Mouse (Mus musculus) left cerebral cortex, postnatal 36 days (tissue): ENCODE measurements around the gene Kctd15. TPM values are rescaled to one million over a fixed set of nuclear protein-coding genes. Genes with fewer than 3 reads are reported as not detected.
A peak's percentile ranks its signal among the peaks of the same experiment; 100 is the strongest.

Source experiments
- DNase-seq, 2 experiments: peaks; one replicate each; pipeline ENCODE4 v3.0.0; 2021 to 2022; ENCODE audit warnings: low spot score in 2 of 2, mixed read lengths in 1 of 2
- intact Hi-C: fragments of 180-260 bp; cut with DNase I; formaldehyde crosslinking; loops from one replicate; pipeline ENCODE4 v1.15.1; 2025
- total RNA-seq, 2 experiments: library from RNA; stranded (reverse); gene quantifications; 2 replicates each; pipeline ENCODE4 v1.2.3; 2021

The Kctd15 gene
- 10 to 100 TPM; 11.7 to 14.0 TPM for total RNA-seq

- intact Hi-C loops, result loop anchor here (5.0 kb wide), 1 partner anchor 94 kb away; no protein-coding TSS in a partner anchor
- DNase-seq, result no peak
These were observed at the start of gene Kctd15 for GRCm38 (mm10) chr7:34656632-34657031. Kctd15 (minus strand) TSS chr7:34656732.

GRCm38 (mm10) chr7:34704401-34704800, 47.9 kb upstream of the Kctd15 start:
- no peak for DNase-seq
- intact Hi-C loops, result no loop called here

DNA sequence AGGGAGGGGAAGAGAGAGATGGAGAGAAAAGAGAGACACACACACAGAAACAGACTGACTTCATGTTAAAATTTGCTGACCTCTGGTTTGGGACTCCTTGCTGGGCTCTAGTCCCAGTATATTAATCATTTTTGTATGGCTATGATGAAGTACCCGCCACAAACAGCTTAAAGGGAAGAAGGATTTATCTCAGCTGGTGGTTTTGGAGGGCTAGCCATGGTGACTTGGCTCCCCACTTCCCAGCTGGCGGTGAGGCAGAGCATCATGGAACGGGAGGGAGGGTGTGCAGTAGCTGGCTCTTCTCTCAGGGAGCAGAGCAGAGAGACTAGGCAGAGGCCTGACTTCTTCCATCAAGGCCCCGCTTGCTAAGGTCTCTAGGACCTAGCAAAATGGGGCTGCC, 46.9 kb upstream of the Kctd15 start:
- DNase-seq, result no peak
- intact Hi-C loops, result no loop called here

GRCm38 (mm10) chr7:34702718-34703351, 46.3 kb upstream of the Kctd15 start:
- no peak for DNase-seq
- intact Hi-C loops, result no loop called here

- peak in 1 of 2 experiments; percentile 11 for DNase-seq
- intact Hi-C loops, result no loop called here
These were observed 43.4 kb upstream of the Kctd15 start for GRCm38 (mm10) chr7:34699888-34700287.

GRCm38 (mm10) chr7:34698221-34698620, 41.7 kb upstream of the Kctd15 start:
- intact Hi-C loops, result no loop called here
- no peak for DNase-seq

- intact Hi-C loops, result no loop called here
- DNase-seq, result no peak
These were observed 39.6 kb upstream of the Kctd15 start for GRCm38 (mm10) chr7:34696086-34696485.

GRCm38 (mm10) chr7:34694898-34695297, 38.4 kb upstream of the Kctd15 start:
- intact Hi-C loops, result no loop called here
- no peak for DNase-seq

DNA sequence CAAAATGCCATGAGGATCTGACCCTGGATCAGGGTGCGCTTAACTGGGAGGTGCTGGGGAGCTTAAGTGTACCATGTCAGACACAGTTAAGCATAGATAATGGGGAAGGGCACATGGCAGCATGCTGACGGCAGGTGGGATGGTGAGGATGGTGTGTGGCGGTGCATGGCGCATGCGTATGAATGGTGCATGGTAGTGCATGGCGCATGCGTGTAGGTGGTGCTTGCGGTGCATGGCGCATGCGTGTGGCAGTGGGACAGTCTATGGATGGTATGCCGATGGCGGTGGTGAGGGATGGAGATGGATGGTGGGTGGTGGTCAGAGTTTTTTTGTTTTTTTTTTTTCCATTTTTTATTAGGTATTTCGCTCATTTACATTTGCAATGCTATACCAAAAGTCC, 37.4 kb upstream of the Kctd15 start:
- intact Hi-C loops, result no loop called here
- no peak for DNase-seq

- DNase-seq, result no peak
- intact Hi-C loops, result no loop called here
These were observed 36.5 kb upstream of the Kctd15 start for GRCm38 (mm10) chr7:34693072-34693471.

DNA sequence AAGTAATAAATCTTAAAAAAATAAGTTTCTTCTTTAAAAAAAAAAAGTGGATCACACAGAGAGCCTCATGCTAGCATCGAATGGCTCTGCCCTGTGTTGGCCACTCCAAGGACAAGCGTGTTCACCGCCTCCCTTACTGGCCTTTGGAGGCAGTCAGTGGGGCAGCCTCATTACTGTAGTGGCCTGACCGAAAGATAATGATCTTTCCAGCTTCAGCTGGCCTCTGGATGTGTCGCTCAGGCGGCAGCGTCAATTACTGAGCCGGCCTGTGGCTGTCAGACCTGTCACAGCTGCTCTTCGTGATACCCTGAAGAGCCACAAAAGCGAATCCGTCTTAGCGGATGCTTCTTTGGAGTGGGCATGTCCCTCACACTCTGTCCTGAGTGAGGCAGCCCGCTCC, 33.6 kb upstream of the Kctd15 start:
- DNase-seq, result no peak
- intact Hi-C loops, result no loop called here

DNA sequence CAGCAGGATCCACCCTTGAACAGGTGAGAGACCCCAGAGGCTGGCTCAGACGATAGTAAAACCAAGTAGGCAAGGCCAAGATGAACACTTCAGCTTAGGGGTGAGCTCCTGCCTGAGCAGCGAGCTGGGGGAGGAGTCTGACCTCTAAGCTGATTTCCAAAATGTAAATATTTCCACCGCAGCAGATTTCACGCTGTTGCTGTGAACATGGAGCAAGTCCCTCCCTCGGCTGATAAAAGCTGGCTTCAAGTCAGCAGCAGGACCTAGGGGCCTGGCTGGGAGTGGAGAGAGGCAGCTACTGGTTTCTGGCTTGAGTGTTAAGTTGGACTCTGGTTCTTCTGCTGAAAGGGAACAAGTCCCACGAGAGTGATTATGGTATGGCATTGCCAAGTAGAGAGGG, 32.5 kb upstream of the Kctd15 start:
- intact Hi-C loops, result no loop called here
- no peak for DNase-seq

DNA sequence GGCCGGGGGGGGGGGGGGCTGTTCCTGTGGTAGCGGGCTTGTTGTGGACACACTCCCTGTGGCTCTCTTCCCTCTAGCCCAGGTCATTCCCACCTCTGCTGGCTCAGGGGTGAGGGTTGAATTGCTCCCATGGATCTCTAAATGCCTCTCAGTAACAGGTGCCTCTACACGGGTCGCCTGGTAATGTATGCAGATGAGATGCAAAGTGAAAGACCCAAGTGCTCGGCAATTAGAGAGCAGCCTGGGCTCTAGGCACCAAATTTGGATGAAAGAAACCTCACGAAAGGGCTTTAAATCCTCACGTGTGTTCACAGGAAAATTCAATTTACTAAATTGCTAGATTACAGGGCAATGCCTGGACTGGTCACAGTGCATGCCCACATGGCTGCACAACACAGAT, 29.3 kb upstream of the Kctd15 start:
- no peak for DNase-seq
- intact Hi-C loops, result no loop called here

DNA sequence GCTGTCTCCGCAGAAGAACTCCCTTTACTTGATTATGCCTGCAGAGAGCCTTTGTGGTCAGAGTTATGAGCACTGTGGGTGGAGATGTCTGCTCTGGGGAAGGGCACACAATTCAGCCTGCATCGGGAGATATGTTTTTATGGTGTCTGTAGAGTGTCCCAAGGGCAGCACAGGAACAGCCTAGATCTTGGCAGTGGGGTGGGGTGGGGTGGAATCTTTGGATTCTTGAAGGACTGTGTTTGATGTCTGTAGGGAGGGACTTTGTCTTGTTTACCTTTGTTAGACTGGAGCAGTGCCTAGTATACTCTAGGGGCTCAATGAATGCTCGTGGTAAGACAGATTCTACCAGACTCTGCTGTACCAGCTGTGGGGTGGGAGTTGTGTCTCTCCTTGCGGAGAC, 28.6 kb upstream of the Kctd15 start:
- intact Hi-C loops, result no loop called here
- no peak for DNase-seq

GRCm38 (mm10) chr7:34680771-34681421, 24.4 kb upstream of the Kctd15 start:
- intact Hi-C loops, result no loop called here
- no peak for DNase-seq

- no peak for DNase-seq
- intact Hi-C loops, result loop anchor here (5.0 to 10.0 kb wide), 3 partner anchors 235 to 585 kb away; partner anchors contain the start of gene Pepd
These were observed 23.4 kb upstream of the Kctd15 start for GRCm38 (mm10) chr7:34679886-34680285.

DNA sequence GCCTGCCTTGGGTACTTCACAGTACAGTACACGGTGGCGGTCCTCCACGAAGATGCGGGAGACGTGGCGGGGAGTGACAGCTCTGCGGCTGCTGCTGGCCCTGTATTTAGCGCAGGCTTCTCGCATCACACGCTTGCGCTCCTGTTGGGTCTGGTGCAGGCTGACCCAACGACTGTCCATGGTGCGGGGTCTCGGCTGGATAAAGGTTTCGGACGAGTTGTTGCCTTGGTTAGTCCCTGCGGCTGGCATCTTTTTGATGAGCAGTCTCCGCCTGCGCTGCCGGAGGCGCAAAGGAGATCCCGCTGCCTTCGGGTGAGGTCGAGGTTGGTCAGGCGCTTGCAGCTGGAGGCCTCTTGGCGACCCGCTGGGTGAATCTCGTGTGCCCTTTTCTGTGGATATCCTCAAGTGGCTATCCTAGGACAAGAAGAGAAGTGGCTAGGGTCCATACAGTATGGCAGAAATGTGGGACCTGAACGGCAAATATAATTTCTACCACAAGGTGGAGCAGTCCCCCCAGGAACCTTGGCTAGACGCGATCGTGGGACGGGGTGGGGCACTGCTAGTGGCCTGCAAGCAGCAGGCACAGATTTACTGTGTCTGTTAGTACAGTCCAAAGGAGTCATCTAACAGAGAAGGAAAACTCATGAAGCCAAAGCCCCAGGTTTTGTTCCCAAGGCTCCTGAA, 19.4 kb upstream of the Kctd15 start:
- DNase-seq, result peak; percentile 77 to 80
- intact Hi-C loops, result loop anchor here (1.0 to 10.0 kb wide), 5 partner anchors 43 to 589 kb away; partner anchors contain the start of gene Pepd

DNA sequence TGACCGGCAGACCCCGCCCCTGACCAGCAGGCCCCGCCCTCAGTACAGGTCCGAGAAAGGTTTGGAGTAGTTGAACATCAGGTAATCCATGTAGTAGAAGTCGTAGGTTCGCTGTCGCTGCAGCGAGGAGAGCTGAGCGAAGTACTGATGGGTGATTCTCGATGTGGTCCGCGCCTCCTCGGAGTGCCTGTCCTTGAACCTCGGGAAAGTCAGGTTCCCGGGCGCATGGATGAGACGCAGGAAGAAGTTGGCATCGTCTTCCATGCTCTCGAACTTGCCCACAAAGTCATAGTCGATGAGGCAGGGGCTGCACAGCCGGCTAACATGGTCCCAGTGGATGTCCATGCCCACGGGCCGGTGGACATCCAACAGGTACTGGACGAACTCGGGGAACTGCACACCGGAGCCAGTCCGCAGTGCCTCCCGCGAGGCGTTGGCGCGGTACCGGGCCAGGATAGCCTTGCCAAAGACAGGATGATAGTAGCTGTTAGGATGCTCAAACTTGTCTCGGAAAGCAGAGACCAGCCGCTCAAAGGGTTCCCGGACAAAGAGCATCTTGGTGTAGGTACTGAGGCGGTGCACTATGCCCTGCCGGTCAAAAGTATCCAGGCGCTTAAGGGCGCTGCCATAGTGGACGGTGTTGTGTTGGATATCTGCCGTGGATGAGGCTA, 18.7 kb upstream of the Kctd15 start:
- DNase-seq, result no peak
- intact Hi-C loops, result loop anchor here (5.0 to 10.0 kb wide), 3 partner anchors 240 to 590 kb away; partner anchors contain the start of gene Pepd

DNA sequence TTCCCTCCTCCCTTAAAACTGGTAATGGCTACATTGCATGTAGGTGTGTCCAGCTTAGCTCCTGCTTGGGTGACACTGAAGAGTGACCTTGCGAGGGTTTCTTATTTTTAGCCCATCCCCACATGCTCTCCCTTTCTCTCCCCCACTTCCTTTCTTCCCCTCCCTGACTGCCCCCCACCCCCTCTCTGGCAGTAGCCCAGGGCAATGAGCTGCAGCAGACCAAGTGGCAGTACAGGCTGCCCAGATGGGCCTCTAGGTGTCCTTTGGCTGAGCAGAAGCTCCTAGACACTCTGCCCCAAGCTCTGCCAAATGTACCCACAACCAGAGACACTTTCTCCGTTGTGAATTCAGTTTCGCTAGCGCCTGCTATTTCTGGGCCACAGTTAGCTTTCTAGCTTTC, 16.4 kb upstream of the Kctd15 start:
- intact Hi-C loops, result loop anchor here (1.0 to 10.0 kb wide), 4 partner anchors 234 to 592 kb away; partner anchors contain the start of gene Pepd
- no peak for DNase-seq

GRCm38 (mm10) chr7:34671911-34672310, 15.4 kb upstream of the Kctd15 start:
- DNase-seq, result peak; percentile 83 to 86
- intact Hi-C loops, result loop anchor here (1.0 to 10.0 kb wide), 4 partner anchors 233 to 593 kb away; partner anchors contain the start of gene Pepd
